Mouse (Mus musculus): ENCODE data around the gene Maff. TPM values are rescaled to one million over a fixed set of nuclear protein-coding genes. Genes with fewer than 3 reads are reported as not detected.

Maff gene
- polyA plus RNA-seq, 1 experiment from 2014 or later = 3.9 TPM

DNA sequence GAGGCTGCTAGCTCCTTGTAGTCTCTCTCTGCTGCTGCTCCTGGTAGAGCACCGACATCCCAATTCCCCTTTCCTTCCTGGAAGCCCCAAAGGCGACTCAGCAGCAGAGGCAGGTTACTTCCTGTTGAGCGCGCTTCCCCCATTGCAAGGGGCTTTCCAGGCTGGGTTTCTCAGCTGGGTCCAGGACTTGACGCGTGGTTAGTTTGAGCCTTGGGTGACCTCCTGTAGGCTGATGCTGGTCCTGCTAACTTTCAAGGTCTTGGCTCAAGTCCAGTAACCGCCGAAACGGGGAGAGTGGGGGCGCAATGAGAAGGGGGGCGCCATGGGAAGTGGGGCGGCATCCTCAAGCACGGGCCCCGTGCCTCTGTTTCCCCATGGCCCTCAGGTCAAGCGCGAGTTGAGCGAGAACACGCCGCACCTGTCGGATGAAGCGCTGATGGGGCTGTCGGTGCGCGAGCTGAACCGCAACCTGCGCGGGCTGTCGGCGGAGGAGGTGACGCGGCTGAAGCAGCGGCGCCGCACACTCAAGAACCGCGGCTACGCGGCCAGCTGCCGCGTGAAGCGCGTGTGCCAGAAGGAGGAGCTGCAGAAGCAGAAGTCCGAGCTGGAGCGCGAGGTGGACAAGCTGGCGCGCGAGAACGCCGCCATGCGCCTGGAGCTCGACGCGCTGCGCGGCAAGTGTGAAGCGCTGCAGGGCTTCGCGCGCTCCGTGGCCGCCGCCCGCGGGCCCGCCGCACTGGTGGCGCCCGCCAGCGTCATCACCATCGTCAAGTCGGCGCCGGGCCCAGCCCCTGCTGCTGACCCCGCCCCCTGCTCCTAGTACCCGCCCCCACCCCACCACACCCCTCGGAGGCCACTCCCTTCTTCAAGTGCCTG, 10.9 kb downstream of the Maff start:
- Histone ChIP-seq H3K27me3 (ENCODE audit: control insufficient read depth, insufficient read depth, low read length) (no peaks in the 10 kb centered on the region), H3K4me1 (ENCODE audit: control insufficient read depth, insufficient read depth, low read length) (peaks cover 49% of the 10 kb centered on the region), H3K27ac (ENCODE audit: low read length) (peak overlapping the region; percentile 56), H3K4me2 (ENCODE audit: low read depth, low read length) (peak overlapping the region; percentile 99), H3K4me3 (ENCODE audit: low read length) (peak overlapping the region; percentile 53), H3K9me3 (replicated peaks; ENCODE audit: control insufficient read depth, low read length) (no peaks in the 10 kb centered on the region), H3K36me3 (ENCODE audit: control insufficient read depth, insufficient read depth) (peaks cover 6% of the 10 kb centered on the region; the same call in 1 of the 2 replicates), H3K9ac (ENCODE audit: low read length) (peak overlapping the region; percentile 77)
- WGBS = under 1% methylated on average over 75 of the region's 77 CpGs
- peak; percentile 83 for ATAC-seq (replicated peaks; ENCODE audit: extremely low read depth, insufficient read depth, low FRiP score)

DNA sequence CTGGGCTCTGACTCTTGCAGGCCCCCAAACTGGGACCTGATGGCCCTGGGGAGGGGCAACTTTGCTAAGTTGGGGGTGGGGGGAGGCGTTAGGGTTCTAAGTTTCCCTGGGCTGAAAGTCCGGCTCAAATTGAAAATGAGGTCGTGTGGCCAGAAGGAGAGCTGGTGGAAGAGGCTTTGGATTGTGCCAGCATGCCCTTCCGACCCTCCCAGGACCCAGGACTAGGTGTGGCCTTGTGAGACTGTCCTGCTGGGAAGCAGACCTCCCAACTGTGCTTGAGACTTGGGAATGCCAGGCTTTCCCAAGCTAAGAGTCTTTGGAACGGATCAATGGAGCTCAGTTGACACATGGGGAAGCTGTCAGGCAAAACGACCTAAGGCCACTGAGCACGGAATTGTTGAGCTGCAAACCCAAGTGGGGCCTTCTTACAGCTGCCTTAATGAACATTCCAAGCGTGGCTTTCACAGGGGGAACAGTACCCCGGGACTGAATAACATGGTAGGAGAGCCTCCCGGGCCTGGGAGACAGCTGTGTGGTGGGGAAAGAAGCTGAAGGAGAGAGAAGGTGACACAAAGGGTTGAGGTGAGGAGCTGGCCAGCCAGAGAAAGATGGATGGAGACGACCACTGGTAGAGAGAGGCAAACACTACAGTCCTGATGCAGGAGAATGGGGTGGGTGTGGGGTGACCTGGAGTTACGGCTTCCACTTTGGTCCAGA, 11.7 kb downstream of the Maff start:
- Histone ChIP-seq H3K4me1 (ENCODE audit: control insufficient read depth, insufficient read depth, low read length) (peaks cover 44% of the 10 kb centered on the region), H3K4me3 (ENCODE audit: low read length) (peak overlapping the region; percentile 53; the same call in 1 of the 2 replicates), H3K9ac (ENCODE audit: low read length) (peak overlapping the region; percentile 28), H3K36me3 (ENCODE audit: control insufficient read depth, insufficient read depth) (peaks cover 12% of the 10 kb centered on the region; the same call in 1 of the 2 replicates), H3K27me3 (ENCODE audit: control insufficient read depth, insufficient read depth, low read length) (no peaks in the 10 kb centered on the region), H3K27ac (ENCODE audit: low read length) (peak overlapping the region; percentile 77), H3K4me2 (ENCODE audit: low read depth, low read length) (peak overlapping the region; percentile 99), H3K9me3 (replicated peaks; ENCODE audit: control insufficient read depth, low read length) (no peaks in the 10 kb centered on the region)
- ATAC-seq (replicated peaks; ENCODE audit: extremely low read depth, insufficient read depth, low FRiP score) = no peak
- WGBS = 40% methylated on average over 12 of the region's 12 CpGs

DNA sequence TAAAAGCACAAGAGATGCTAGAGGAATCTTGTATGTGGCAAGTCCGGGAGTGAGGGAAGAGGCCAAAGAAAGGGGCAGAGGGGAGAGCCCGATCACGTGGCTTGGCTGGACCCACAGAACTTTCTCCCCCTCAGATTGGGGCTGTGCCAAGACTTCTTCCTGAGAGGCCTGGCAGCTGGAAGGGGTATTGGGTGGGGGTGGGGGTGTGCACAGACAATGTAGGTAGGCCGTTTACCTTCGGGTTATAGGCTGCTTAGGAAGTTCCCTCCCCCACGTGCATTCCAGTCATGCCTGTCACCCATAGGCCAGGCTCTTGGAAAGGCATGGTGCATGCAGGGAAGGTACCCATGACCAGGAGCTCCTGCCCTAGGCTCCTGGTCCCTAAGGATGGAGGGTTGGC, 13.5 kb downstream of the Maff start:
- Histone ChIP-seq H3K36me3 (ENCODE audit: control insufficient read depth, insufficient read depth) (peaks cover 28% of the 10 kb centered on the region), H3K27ac (ENCODE audit: low read length) (peak overlapping the region; percentile 69), H3K4me1 (ENCODE audit: control insufficient read depth, insufficient read depth, low read length) (peaks cover 44% of the 10 kb centered on the region), H3K4me2 (ENCODE audit: low read depth, low read length) (peak overlapping the region; percentile 33), H3K9ac (ENCODE audit: low read length) (no peak overlapping the region), H3K27me3 (ENCODE audit: control insufficient read depth, insufficient read depth, low read length) (no peaks in the 10 kb centered on the region), H3K4me3 (ENCODE audit: low read length) (no peak overlapping the region), H3K9me3 (replicated peaks; ENCODE audit: control insufficient read depth, low read length) (no peaks in the 10 kb centered on the region)
- WGBS = 11% methylated on average over 6 of the region's 6 CpGs
- no peak; the same call in 1 of the 2 replicates for ATAC-seq (replicated peaks; ENCODE audit: extremely low read depth, insufficient read depth, low FRiP score)

DNA sequence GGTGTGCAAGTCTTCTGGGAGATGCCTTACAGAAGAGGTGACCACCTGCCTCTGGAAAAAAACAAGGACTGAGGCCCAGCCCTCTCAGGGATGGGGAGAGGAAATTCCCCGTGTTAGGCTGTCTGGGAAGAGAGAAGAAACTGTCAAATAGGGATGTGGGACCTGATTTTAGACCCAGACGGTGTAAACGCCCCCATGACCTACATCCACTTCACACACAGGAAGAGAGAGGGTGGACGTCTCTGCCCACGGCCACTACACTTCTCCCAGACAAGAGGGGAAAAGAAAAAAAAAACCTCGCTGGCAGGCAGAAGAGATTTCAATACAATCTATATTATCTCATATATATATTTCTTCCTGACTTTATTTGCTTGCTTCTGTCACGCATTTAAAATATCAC, 13.9 kb downstream of the Maff start:
- WGBS = 23% methylated on average over 7 of the region's 7 CpGs
- Histone ChIP-seq H3K27me3 (ENCODE audit: control insufficient read depth, insufficient read depth, low read length) (no peaks in the 10 kb centered on the region), H3K27ac (ENCODE audit: low read length) (peak overlapping the region; percentile 69), H3K4me1 (ENCODE audit: control insufficient read depth, insufficient read depth, low read length) (peaks cover 44% of the 10 kb centered on the region), H3K36me3 (ENCODE audit: control insufficient read depth, insufficient read depth) (peaks cover 32% of the 10 kb centered on the region), H3K9ac (ENCODE audit: low read length) (no peak overlapping the region), H3K9me3 (replicated peaks; ENCODE audit: control insufficient read depth, low read length) (no peaks in the 10 kb centered on the region), H3K4me3 (ENCODE audit: low read length) (no peak overlapping the region), H3K4me2 (ENCODE audit: low read depth, low read length) (peak overlapping the region; percentile 33; the same call in 1 of the 2 replicates)
- ATAC-seq (replicated peaks; ENCODE audit: extremely low read depth, insufficient read depth, low FRiP score) = no peak

DNA sequence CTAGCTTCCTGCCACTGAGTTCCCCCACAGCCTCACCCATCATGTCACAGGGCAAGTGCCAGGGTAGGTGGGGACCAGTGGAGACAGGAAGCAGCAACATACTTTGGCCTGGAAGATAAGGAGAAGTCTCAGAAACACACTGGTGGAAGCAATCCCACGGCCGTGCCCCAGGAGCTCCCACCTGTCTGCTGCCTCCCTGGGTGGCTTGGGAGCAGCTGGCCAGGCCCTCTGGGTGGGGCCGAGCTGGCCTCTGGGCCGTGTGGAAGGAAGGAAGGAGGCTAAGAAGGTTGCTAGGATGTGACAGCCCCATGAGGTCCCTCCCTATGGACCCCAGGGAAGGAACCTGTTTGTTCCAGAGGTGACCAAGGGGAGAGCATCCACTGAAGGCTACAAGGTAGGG, 14.6 kb downstream of the Maff start:
- Histone ChIP-seq H3K4me2 (ENCODE audit: low read depth, low read length) (no peak overlapping the region), H3K27ac (ENCODE audit: low read length) (no peak overlapping the region), H3K9me3 (replicated peaks; ENCODE audit: control insufficient read depth, low read length) (no peaks in the 10 kb centered on the region), H3K4me3 (ENCODE audit: low read length) (no peak overlapping the region), H3K9ac (ENCODE audit: low read length) (no peak overlapping the region), H3K4me1 (ENCODE audit: control insufficient read depth, insufficient read depth, low read length) (peaks cover 41% of the 10 kb centered on the region), H3K27me3 (ENCODE audit: control insufficient read depth, insufficient read depth, low read length) (no peaks in the 10 kb centered on the region), H3K36me3 (ENCODE audit: control insufficient read depth, insufficient read depth) (peaks cover 38% of the 10 kb centered on the region)
- WGBS = 43% methylated on average over 4 of the region's 4 CpGs
- no peak for ATAC-seq (replicated peaks; ENCODE audit: extremely low read depth, insufficient read depth, low FRiP score)

DNA sequence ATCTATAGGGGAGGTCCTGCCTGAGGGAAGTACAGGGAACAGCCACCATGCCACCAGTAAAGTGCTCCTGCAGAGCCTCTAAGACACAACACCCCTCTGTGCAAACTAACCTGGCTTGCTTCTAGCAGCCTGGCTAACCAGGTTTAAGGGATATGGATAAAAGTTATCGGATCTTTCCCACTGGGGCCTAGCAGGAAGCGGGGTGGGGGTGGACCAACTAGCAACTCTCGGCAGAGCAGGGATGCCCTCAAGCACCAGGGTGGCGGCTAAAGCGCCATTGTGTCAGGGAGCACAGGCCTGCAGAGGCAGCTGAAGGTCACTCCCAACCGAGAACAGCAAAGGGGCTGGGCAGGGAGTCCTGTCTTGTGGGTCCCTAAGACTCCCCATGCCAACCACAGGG, 17.7 kb downstream of the Maff start:
- Histone ChIP-seq H3K4me1 (ENCODE audit: control insufficient read depth, insufficient read depth, low read length) (peaks cover 28% of the 10 kb centered on the region), H3K9ac (ENCODE audit: low read length) (no peak overlapping the region), H3K4me2 (ENCODE audit: low read depth, low read length) (no peak overlapping the region), H3K27me3 (ENCODE audit: control insufficient read depth, insufficient read depth, low read length) (no peaks in the 10 kb centered on the region), H3K27ac (ENCODE audit: low read length) (no peak overlapping the region), H3K36me3 (ENCODE audit: control insufficient read depth, insufficient read depth) (peaks cover 48% of the 10 kb centered on the region), H3K9me3 (replicated peaks; ENCODE audit: control insufficient read depth, low read length) (no peaks in the 10 kb centered on the region), H3K4me3 (ENCODE audit: low read length) (no peak overlapping the region)
- WGBS = 49% methylated on average over 6 of the region's 6 CpGs
- no peak for ATAC-seq (replicated peaks; ENCODE audit: extremely low read depth, insufficient read depth, low FRiP score)

DNA sequence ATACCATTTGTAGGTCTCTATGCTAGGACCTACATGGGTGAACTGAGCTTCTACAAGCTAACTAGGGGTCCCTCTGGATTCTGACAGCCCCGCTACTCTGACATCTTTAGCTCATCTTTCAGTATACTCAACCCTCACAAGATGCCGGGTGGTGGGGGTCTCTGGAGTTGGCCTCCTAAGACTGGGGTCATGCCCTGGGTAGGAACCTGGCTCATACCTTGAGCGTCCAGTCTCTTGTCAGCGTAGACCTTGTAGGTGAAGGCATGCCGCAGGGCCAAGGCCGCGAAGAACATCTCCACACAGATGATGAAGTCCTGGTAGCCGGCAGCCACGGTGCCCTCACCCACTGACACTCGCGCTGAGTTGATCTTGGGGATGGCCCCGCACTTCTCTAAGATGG, 18.6 kb downstream of the Maff start:
- no peaks in the 10 kb centered on the region for H3K27me3 ChIP-seq (ENCODE audit: control insufficient read depth, insufficient read depth, low read length)
- 96% methylated on average over 12 of the region's 12 CpGs for WGBS
- peaks cover 51% of the 10 kb centered on the region for H3K36me3 ChIP-seq (ENCODE audit: control insufficient read depth, insufficient read depth)
- no peak overlapping the region for H3K9ac ChIP-seq (ENCODE audit: low read length)
- peaks cover 20% of the 10 kb centered on the region for H3K4me1 ChIP-seq (ENCODE audit: control insufficient read depth, insufficient read depth, low read length)
- H3K27ac ChIP-seq (ENCODE audit: low read length) = no peak overlapping the region
- no peak for ATAC-seq (replicated peaks; ENCODE audit: extremely low read depth, insufficient read depth, low FRiP score)
- H3K4me3 ChIP-seq (ENCODE audit: low read length) = no peak overlapping the region
- no peak overlapping the region for H3K4me2 ChIP-seq (ENCODE audit: low read depth, low read length)
- no peaks in the 10 kb centered on the region for H3K9me3 ChIP-seq (replicated peaks; ENCODE audit: control insufficient read depth, low read length)

DNA sequence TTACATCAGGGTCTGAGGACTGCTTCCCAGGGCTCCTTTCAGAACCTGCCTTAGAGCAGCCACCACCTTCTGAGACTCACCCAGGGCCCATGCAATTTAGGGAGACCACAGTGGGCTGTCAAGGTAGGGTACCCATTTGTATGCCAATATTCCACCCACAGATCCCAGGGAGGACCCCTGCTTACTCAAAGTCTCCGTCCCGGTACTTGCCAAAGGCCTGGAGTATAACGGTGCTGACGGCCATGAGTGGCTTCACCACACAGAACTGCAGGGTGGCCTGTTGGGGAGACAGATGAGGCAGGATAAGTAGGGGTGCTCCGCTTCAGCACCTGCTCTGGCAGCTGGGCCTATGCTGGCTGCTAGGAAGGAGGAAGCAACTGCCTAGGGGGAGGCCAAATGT, 20.0 kb downstream of the Maff start:
- H3K4me3 ChIP-seq (ENCODE audit: low read length) = no peak overlapping the region
- no peaks in the 10 kb centered on the region for H3K9me3 ChIP-seq (replicated peaks; ENCODE audit: control insufficient read depth, low read length)
- H3K27ac ChIP-seq (ENCODE audit: low read length) = no peak overlapping the region
- no peak for ATAC-seq (replicated peaks; ENCODE audit: extremely low read depth, insufficient read depth, low FRiP score)
- H3K27me3 ChIP-seq (ENCODE audit: control insufficient read depth, insufficient read depth, low read length) = no peaks in the 10 kb centered on the region
- H3K4me1 ChIP-seq (ENCODE audit: control insufficient read depth, insufficient read depth, low read length) = peaks cover 10% of the 10 kb centered on the region
- no peak overlapping the region for H3K4me2 ChIP-seq (ENCODE audit: low read depth, low read length)
- peaks cover 52% of the 10 kb centered on the region for H3K36me3 ChIP-seq (ENCODE audit: control insufficient read depth, insufficient read depth)
- 91% methylated on average over 5 of the region's 5 CpGs for WGBS
- H3K9ac ChIP-seq (ENCODE audit: low read length) = no peak overlapping the region

DNA sequence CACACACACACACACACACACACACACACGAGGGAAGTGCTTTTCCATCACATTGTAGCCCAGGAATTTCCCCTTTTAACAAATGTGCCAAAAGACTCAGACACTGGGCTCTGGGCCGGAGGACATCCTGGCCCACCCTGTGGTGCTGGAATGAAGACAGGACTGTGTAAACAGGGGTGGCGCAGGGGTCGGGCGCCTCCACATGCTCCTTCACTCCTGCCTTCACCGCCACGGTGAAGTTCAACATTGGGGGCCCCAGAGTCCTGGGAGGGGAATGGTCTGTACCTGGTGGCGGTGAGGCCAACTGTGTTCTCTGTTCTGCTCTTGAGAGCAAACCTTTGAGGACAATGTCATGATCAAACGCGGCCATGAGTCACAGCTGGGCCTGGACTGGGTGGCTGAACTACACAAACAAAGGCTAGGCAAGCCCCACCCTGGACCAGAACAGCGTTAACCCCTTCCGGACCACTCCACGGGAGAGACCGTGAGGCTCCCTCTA, 21.9 kb downstream of the Maff start:
- H3K9me3 ChIP-seq (replicated peaks; ENCODE audit: control insufficient read depth, low read length) = no peaks in the 10 kb centered on the region
- ATAC-seq (replicated peaks; ENCODE audit: extremely low read depth, insufficient read depth, low FRiP score) = peak; percentile 77
- H3K4me2 ChIP-seq (ENCODE audit: low read depth, low read length) = no peak overlapping the region
- H3K27me3 ChIP-seq (ENCODE audit: control insufficient read depth, insufficient read depth, low read length) = no peaks in the 10 kb centered on the region
- no peak overlapping the region for H3K4me3 ChIP-seq (ENCODE audit: low read length)
- WGBS = 33% methylated on average over 14 of the region's 14 CpGs
- peaks cover 5% of the 10 kb centered on the region for H3K4me1 ChIP-seq (ENCODE audit: control insufficient read depth, insufficient read depth, low read length)
- H3K27ac ChIP-seq (ENCODE audit: low read length) = peak overlapping the region; percentile 74
- H3K36me3 ChIP-seq (ENCODE audit: control insufficient read depth, insufficient read depth) = peaks cover 44% of the 10 kb centered on the region
- peak overlapping the region; percentile 15 for H3K9ac ChIP-seq (ENCODE audit: low read length)

All from heart, embryonic 16.5 days (tissue).